Mouse (Mus musculus) CH12.LX (cell line): ENCODE data around the gene Mesp2. TPM values are rescaled to one million over a fixed set of nuclear protein-coding genes. Genes with fewer than 3 reads are reported as not detected.

ENCODE experiments used
- DNase-seq: peaks from one replicate; pipeline ENCODE4 v3.0.0-alpha.2; 2013; ENCODE audit errors: extremely low read depth
- H3K27ac ChIP-seq: 2 replicates; pipeline ENCODE4 v1.5.1; 2012; ENCODE audit warnings: low read depth, mild to moderate bottlenecking, control low read depth, moderate library complexity; ENCODE audit not compliant: insufficient read depth
- H3K27me3 ChIP-seq: replicated peaks from 2 replicates; pipeline ENCODE3; 2012; ENCODE audit warnings: inconsistent platforms
- H3K36me3 ChIP-seq, 2 experiments: replicated peaks in 1 of 2; 2 replicates each; pipeline versions ENCODE3 to v1.6.1; 2012; ENCODE audit warnings: inconsistent platforms in 1 of 2, low read length in 1 of 2, mild to moderate bottlenecking in 1 of 2, mixed read lengths in 1 of 2, moderate library complexity in 1 of 2; ENCODE audit not compliant: control insufficient read depth in 1 of 2, insufficient read depth in 1 of 2
- H3K4me1 ChIP-seq, 2 experiments: 2 replicates each; pipeline ENCODE4 v1.6.1; 2012; ENCODE audit warnings: inconsistent platforms in 1 of 2, moderate library complexity in 1 of 2; ENCODE audit not compliant: insufficient read depth in 2 of 2, control insufficient read depth in 1 of 2
- H3K4me2 ChIP-seq: 2 replicates; pipeline ENCODE4 v1.6.1; 2012; ENCODE audit warnings: low read depth, mild to moderate bottlenecking, control low read depth; ENCODE audit not compliant: poor library complexity, insufficient read depth, severe bottlenecking
- H3K4me3 ChIP-seq, 3 experiments: fragments of 150-350 bp in 1 of 3; sonication (generic) in 1 of 3; replicated peaks in 1 of 3; 2 replicates each; pipeline versions ENCODE3 to v1.5.1; 2011 to 2012; ENCODE audit warnings: low read depth in 2 of 3, low read length in 2 of 3, mild to moderate bottlenecking in 2 of 3, moderate library complexity in 2 of 3, control low read depth in 1 of 3, improper control_type of control experiment in 1 of 3, inconsistent platforms in 1 of 3, mixed read lengths in 1 of 3; ENCODE audit not compliant: poor library complexity in 1 of 3
- H3K79me2 ChIP-seq: replicated peaks from 2 replicates; pipeline ENCODE4 v1.6.1; 2012; ENCODE audit warnings: mild to moderate bottlenecking, moderate library complexity; ENCODE audit not compliant: control insufficient read depth, poor library complexity, insufficient read depth, severe bottlenecking; ENCODE audit errors: extremely low read depth
- H3K9ac ChIP-seq: 2 replicates; pipeline ENCODE4 v1.6.1; 2012; ENCODE audit warnings: low read depth, mild to moderate bottlenecking, control low read depth, moderate library complexity; ENCODE audit not compliant: insufficient read depth
- H3K9me3 ChIP-seq: replicated peaks from 2 replicates; pipeline ENCODE3; 2012; ENCODE audit warnings: low read length, inconsistent platforms, mixed read lengths
- BHLHE40 ChIP-seq: IDR thresholded peaks from 2 replicates; pipeline ENCODE4 v1.6.1; 2011; ENCODE audit warnings: mild to moderate bottlenecking, low read depth, low read length, improper control_type of control experiment
- CHD2 ChIP-seq: IDR thresholded peaks from 2 replicates; pipeline ENCODE4 v1.6.1; 2011; ENCODE audit warnings: low read length, improper control_type of control experiment
- CTCF ChIP-seq, 2 experiments: IDR thresholded peaks in 1 of 2; conservative IDR thresholded peaks in 1 of 2; 2 replicates each; pipeline ENCODE4 v1.5.1; 2011 to 2012; ENCODE audit warnings: low read depth in 2 of 2, low read length in 2 of 2, improper control_type of control experiment in 1 of 2, inconsistent platforms in 1 of 2, mild to moderate bottlenecking in 1 of 2, moderate library complexity in 1 of 2
- ELF1 ChIP-seq: IDR thresholded peaks from 2 replicates; pipeline ENCODE4 v1.6.1; 2014; ENCODE audit warnings: low read depth, mild to moderate bottlenecking, inconsistent platforms, low read length, improper control_type of control experiment
- EP300 ChIP-seq: IDR thresholded peaks from 2 replicates; pipeline ENCODE4 v1.6.1; 2011; ENCODE audit warnings: low read length, improper control_type of control experiment
- ETS1 ChIP-seq: conservative IDR thresholded peaks from 2 replicates; pipeline ENCODE4 v1.6.1; 2012; ENCODE audit warnings: low read depth, mild to moderate bottlenecking, inconsistent platforms, low read length, improper control_type of control experiment, moderate library complexity
- GABPA ChIP-seq: IDR thresholded peaks from 2 replicates; pipeline ENCODE4 v1.6.1; 2012; ENCODE audit warnings: low read depth, low read length, improper control_type of control experiment, inconsistent platforms; ENCODE audit not compliant: insufficient replicate concordance
- HCFC1 ChIP-seq: IDR thresholded peaks from 2 replicates; pipeline ENCODE4 v1.6.1; 2012; ENCODE audit warnings: low read depth, mild to moderate bottlenecking, inconsistent platforms, low read length, improper control_type of control experiment
- JUN ChIP-seq: IDR thresholded peaks from 2 replicates; pipeline ENCODE4 v1.6.1; 2011; ENCODE audit warnings: low read depth, mild to moderate bottlenecking, low read length, improper control_type of control experiment, moderate library complexity; ENCODE audit not compliant: insufficient read depth
- JUND ChIP-seq: conservative IDR thresholded peaks from 2 replicates; pipeline ENCODE4 v1.6.1; 2011; ENCODE audit warnings: low read depth, low read length, improper control_type of control experiment
- KAT2A ChIP-seq: IDR thresholded peaks from 2 replicates; pipeline ENCODE4 v1.6.1; 2012; ENCODE audit warnings: low read length, improper control_type of control experiment, inconsistent platforms; ENCODE audit not compliant: insufficient replicate concordance
- MAX ChIP-seq: IDR thresholded peaks from 2 replicates; pipeline ENCODE4 v1.6.1; 2011; ENCODE audit warnings: low read length, improper control_type of control experiment
- MAZ ChIP-seq: IDR thresholded peaks from 2 replicates; pipeline ENCODE4 v1.6.1; 2012; ENCODE audit warnings: low read depth, mild to moderate bottlenecking, inconsistent platforms, low read length, improper control_type of control experiment, moderate library complexity
- MEF2A ChIP-seq: IDR thresholded peaks from 2 replicates; pipeline ENCODE4 v1.6.1; 2014; ENCODE audit warnings: low read depth, mild to moderate bottlenecking, inconsistent platforms, low read length, improper control_type of control experiment, borderline replicate concordance
- MXI1 ChIP-seq: IDR thresholded peaks from 2 replicates; pipeline ENCODE4 v1.6.1; 2011; ENCODE audit warnings: mild to moderate bottlenecking, low read depth, low read length, improper control_type of control experiment
- MYC ChIP-seq: IDR thresholded peaks from 2 replicates; pipeline ENCODE4 v1.6.1; 2011; ENCODE audit warnings: low read depth, mild to moderate bottlenecking, improper control_type of control experiment, low read length
- PAX5 ChIP-seq: IDR thresholded peaks from 2 replicates; pipeline ENCODE4 v1.6.1; 2012; ENCODE audit warnings: low read length, inconsistent platforms, mixed read lengths
- POLR2A ChIP-seq: IDR thresholded peaks from 2 replicates; pipeline ENCODE4 v1.6.1; 2011; ENCODE audit warnings: low read depth, mild to moderate bottlenecking, improper control_type of control experiment, low read length
- SMC3 ChIP-seq: IDR thresholded peaks from 2 replicates; pipeline ENCODE4 v1.6.1; 2011; ENCODE audit warnings: low read depth, low read length, improper control_type of control experiment
- TBP ChIP-seq: conservative IDR thresholded peaks from 2 replicates; pipeline ENCODE4 v1.6.1; 2011; ENCODE audit warnings: low read depth, low read length, improper control_type of control experiment
- USF1 ChIP-seq: IDR thresholded peaks from 2 replicates; pipeline ENCODE4 v1.6.1; 2014; ENCODE audit warnings: low read depth, mild to moderate bottlenecking, inconsistent platforms, low read length, improper control_type of control experiment
- USF2 ChIP-seq: conservative IDR thresholded peaks from 2 replicates; pipeline ENCODE4 v1.6.1; 2011; ENCODE audit warnings: low read depth, low read length, improper control_type of control experiment
- ZC3H11A ChIP-seq: IDR thresholded peaks from 2 replicates; pipeline ENCODE4 v1.6.1; 2012; ENCODE audit warnings: low read depth, mild to moderate bottlenecking, inconsistent platforms, low read length, improper control_type of control experiment
- ZKSCAN1 ChIP-seq: IDR thresholded peaks from 2 replicates; pipeline ENCODE4 v1.6.1; 2012; ENCODE audit warnings: low read depth, inconsistent platforms, low read length, improper control_type of control experiment, borderline replicate concordance
- ZMIZ1 ChIP-seq: IDR thresholded peaks from 2 replicates; pipeline ENCODE4 v1.6.1; 2012; ENCODE audit warnings: low read depth, mild to moderate bottlenecking, inconsistent platforms, low read length, improper control_type of control experiment
- dilution Hi-C: fragments of 300-500 bp; cut with MboI; formaldehyde crosslinking; loops from 2 replicates; pipeline ENCODE4 v1.14.3; 2020; ENCODE audit warnings: low sequenced_read_pairs; ENCODE audit not compliant: extremely low pct_unique_long_range_greater_than_20kb, extremely low pct_ligation_motif_present
- in situ Hi-C: fragments of 300-500 bp; cut with MboI; formaldehyde crosslinking; loops from 3 replicates; pipeline ENCODE4 v1.14.3; 2019; ENCODE audit warnings: low sequenced_read_pairs, low pct_ligation_motif_present, low pct_unique_long_range_greater_than_20kb, mixed read lengths
- polyA plus RNA-seq: library from polyadenylated mRNA; unstranded; fragments of >175 nt; gene quantifications from 2 replicates; pipeline ENCODE4 v1.2.1, GENCODE M21; 2012; ENCODE audit warnings: low read depth; ENCODE audit not compliant: insufficient read length
- total RNA-seq, 2 experiments: library from RNA; depleted of rRNA; stranded (reverse); fragments of 300-350 nt in 1 of 2; fragments of >200 nt in 1 of 2; gene quantifications; 2 replicates each; pipeline ENCODE4 v1.2.3; 2012 to 2014

The Mesp2 gene
- total and polyA plus RNA-seq, 3 experiments, result not detected

DNA sequence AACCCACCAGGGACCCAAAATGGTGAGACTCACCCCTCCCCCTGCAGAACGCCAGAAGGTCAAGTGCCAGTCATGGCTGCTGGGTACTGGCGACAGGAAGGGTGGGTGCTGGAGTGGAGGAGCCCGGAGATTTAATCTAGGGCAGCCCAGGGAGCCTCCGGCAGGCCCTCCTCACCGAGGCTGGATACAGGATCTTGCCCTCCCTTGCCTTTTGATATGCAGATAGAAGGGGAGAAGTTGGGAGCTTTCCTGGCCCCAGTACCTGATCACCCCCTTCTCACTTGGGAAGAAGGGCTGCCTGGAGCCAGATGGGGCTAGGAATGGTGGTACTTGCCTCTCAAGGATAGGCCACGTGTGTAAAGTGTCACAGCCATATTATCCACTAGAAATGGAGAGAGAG lies 7.8 kb downstream of the Mesp2 start:
- no peak for TF ChIP-seq EP300
- TF ChIP-seq ZC3H11A, result no peak
- no peak for TF ChIP-seq GABPA
- no peak for TF ChIP-seq POLR2A
- no peak for TF ChIP-seq MYC
- no peak for TF ChIP-seq JUND
- no peak for TF ChIP-seq PAX5
- no peak for TF ChIP-seq USF1
- no peak for TF ChIP-seq BHLHE40
- TF ChIP-seq ETS1, result no peak
- TF ChIP-seq SMC3, result no peak
- TF ChIP-seq CTCF (conservative IDR thresholded peaks at IDR 0.05 in 1 of 2, IDR thresholded peaks at IDR 0.05 in 1 of 2; ENCODE audit: low read depth in 2 of 2, low read length in 2 of 2), result no peak
- TF ChIP-seq ELF1, result no peak
- no peak for TF ChIP-seq MEF2A
- H3K27me3 ChIP-seq, result peaks cover 20% of the 10 kb centered on the region
- H3K79me2 ChIP-seq, result no peaks in the 10 kb centered on the region
- no peaks in the 10 kb centered on the region for H3K36me3 ChIP-seq
- in situ Hi-C loops (no loop called here), dilution Hi-C loops (no loop called here)
- H3K9me3 ChIP-seq, result no peaks in the 10 kb centered on the region
- H3K27ac ChIP-seq, result no peak overlapping the region
- no peak overlapping the region for H3K4me3 ChIP-seq
- no peaks in the 10 kb centered on the region for H3K4me1 ChIP-seq
- no peak overlapping the region for H3K4me2 ChIP-seq
- no peak for DNase-seq
- no peak overlapping the region for H3K9ac ChIP-seq

GRCm38 (mm10) chr7:79819515-79819914 lies 9.0 kb downstream of the Mesp2 start:
- H3K27ac ChIP-seq, result no peak overlapping the region
- in situ Hi-C loops, result no loop called here
- dilution Hi-C loops, result no loop called here

DNA sequence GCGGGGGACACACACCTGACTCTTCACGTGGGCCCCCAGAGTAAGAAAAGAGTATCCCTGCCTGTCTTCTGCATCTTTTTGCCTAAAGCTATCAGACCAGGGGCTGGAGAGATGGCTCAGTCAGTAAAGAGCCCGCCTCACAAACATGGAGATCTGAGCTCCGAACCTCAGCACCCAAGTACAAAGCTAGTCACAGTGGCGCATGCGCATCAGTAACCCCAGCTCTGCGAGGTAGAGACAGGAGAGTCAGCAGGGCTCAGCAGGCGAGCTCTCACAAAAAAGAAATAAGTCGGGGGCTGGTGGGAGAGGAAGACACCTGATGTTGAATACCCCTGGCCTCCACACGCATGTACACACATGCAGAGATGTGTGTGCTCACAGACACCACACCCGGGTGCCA lies 9.5 kb downstream of the Mesp2 start:
- in situ Hi-C loops, result no loop called here
- no peaks in the 10 kb centered on the region for H3K9me3 ChIP-seq
- no peak for DNase-seq
- no peaks in the 10 kb centered on the region for H3K36me3 ChIP-seq
- H3K4me3 ChIP-seq, result no peak overlapping the region
- TF ChIP-seq USF1 (no peak), POLR2A (no peak), GABPA (no peak), TBP (no peak), JUN (no peak), PAX5 (no peak), ELF1 (no peak), KAT2A (no peak), MAX (no peak), MAZ (no peak), USF2 (no peak), ZMIZ1 (no peak), HCFC1 (no peak), MXI1 (no peak), CHD2 (no peak), CTCF (conservative IDR thresholded peaks at IDR 0.05 in 1 of 2, IDR thresholded peaks at IDR 0.05 in 1 of 2; ENCODE audit: low read depth in 2 of 2, low read length in 2 of 2) (no peak), ZKSCAN1 (no peak)
- TF ChIP-seq, all 38 proteins: peak for 0
- H3K27me3 ChIP-seq, result peaks cover 21% of the 10 kb centered on the region
- H3K79me2 ChIP-seq, result no peaks in the 10 kb centered on the region
- no peak overlapping the region for H3K27ac ChIP-seq
- H3K9ac ChIP-seq, result no peak overlapping the region
- no peaks in the 10 kb centered on the region for H3K4me1 ChIP-seq
- no peak overlapping the region for H3K4me2 ChIP-seq
- dilution Hi-C loops, result no loop called here

More at GRCm38 (mm10) chr7:79819515-79819914, 9.0 kb downstream of the Mesp2 start:
- H3K9me3 ChIP-seq, result no peaks in the 10 kb centered on the region
- no peak for DNase-seq
- H3K9ac ChIP-seq, result no peak overlapping the region
- H3K4me1 ChIP-seq, result no peaks in the 10 kb centered on the region
- H3K4me2 ChIP-seq, result no peak overlapping the region
- no peaks in the 10 kb centered on the region for H3K79me2 ChIP-seq
- peaks cover 22% of the 10 kb centered on the region for H3K27me3 ChIP-seq
- no peak overlapping the region for H3K4me3 ChIP-seq
- TF ChIP-seq ETS1, result no peak
- no peaks in the 10 kb centered on the region for H3K36me3 ChIP-seq
